Mouse (Mus musculus) intestine, embryonic 16.5 days (tissue): ENCODE data around the gene Pot1a. TPM values are rescaled to one million over a fixed set of nuclear protein-coding genes. Genes with fewer than 3 reads are reported as not detected.

Source experiments
- ATAC-seq: fragments of 200-750 bp; cut with Nextera tagmentation; 2 replicates; pipeline ENCODE4 v1.8.0; 2017; ENCODE audit warnings: moderate TSS enrichment, moderate library complexity
- H3K27ac ChIP-seq: fragments of 300-500 bp; sonication (generic); 2 replicates; pipeline ENCODE4 v1.5.1; 2014; ENCODE audit warnings: mild to moderate bottlenecking, low read length
- H3K27me3 ChIP-seq: fragments of 300-500 bp; sonication (generic); replicated peaks from 2 replicates; pipeline ENCODE4 v1.6.1; 2014; ENCODE audit warnings: low read length, control low read depth, mixed read lengths; ENCODE audit not compliant: control insufficient read depth, insufficient read depth
- H3K36me3 ChIP-seq: fragments of 300-500 bp; sonication (generic); 2 replicates; pipeline ENCODE4 v1.6.1; 2014; ENCODE audit warnings: low read length, control low read depth; ENCODE audit not compliant: control insufficient read depth, insufficient read depth
- H3K4me1 ChIP-seq: fragments of 300-500 bp; sonication (generic); 2 replicates; pipeline ENCODE4 v1.6.1; 2014; ENCODE audit warnings: low read length, control low read depth, mixed read lengths; ENCODE audit not compliant: control insufficient read depth, insufficient read depth
- H3K4me2 ChIP-seq: fragments of 300-500 bp; sonication (generic); 2 replicates; pipeline ENCODE4 v1.6.1; 2014; ENCODE audit warnings: low read depth, low read length, control low read depth
- H3K4me3 ChIP-seq: fragments of 300-500 bp; sonication (generic); 2 replicates; pipeline ENCODE4 v1.5.1; 2014; ENCODE audit warnings: mild to moderate bottlenecking, low read length
- H3K9ac ChIP-seq: fragments of 300-500 bp; sonication (generic); 2 replicates; pipeline ENCODE4 v1.6.1; 2014; ENCODE audit warnings: low read depth, low read length
- H3K9me3 ChIP-seq: fragments of 300-500 bp; sonication (generic); 2 replicates; pipeline ENCODE4 v1.6.1; 2016; ENCODE audit warnings: low read length, control low read depth; ENCODE audit not compliant: control insufficient read depth
- WGBS: fragments of 180-500 bp; shearing (Covaris S2); extraction: QIAGEN DNeasy Blood & Tissue Kit; methylation state at CpG from one replicate; pipeline ENCODE4 v1.1.7; 2014; 5-methylcytosine and 5-hydroxymethylcytosine counted together
- polyA plus RNA-seq: library from polyadenylated mRNA; unstranded; fragments of >200 nt; fragmentation: Nextera tagmentation; extraction: Ambion mirVana; gene quantifications from 2 replicates; pipeline ENCODE4 v1.2.1, GENCODE M21; 2015

The Pot1a gene
- polyA plus RNA-seq, 1 experiment from 2014 or later: 20.8 TPM

GRCm38 (mm10) chr6:25736533-25736932 is 72.5 kb downstream of the Pot1a start:
- ATAC-seq: no peak
- H3K9ac ChIP-seq: no peak overlapping the region

DNA sequence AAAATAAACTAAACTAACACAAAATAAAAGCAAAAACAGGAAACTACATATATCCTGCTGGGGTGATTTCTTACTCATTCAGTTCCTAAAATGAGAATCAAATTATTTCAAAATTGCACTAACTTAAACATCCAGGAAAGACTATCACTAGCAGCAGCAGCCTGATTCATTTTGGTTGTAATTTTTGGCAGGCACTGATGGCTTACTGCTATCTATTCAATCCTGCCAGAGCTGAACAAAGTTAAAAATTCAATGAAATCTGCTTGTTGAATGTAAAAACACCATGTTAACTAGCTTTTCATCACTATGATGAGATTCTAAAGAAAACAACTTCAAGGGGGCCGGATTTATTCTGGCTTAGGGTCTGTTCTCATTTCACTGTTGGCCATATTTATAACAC is 82.5 kb downstream of the Pot1a start:
- H3K4me1 ChIP-seq: no peaks in the 10 kb centered on the region
- H3K4me3 ChIP-seq: no peak overlapping the region
- H3K4me2 ChIP-seq: no peak overlapping the region
- no peak overlapping the region for H3K27ac ChIP-seq
- no peaks in the 10 kb centered on the region for H3K36me3 ChIP-seq
- no peaks in the 10 kb centered on the region for H3K9me3 ChIP-seq
- no peak for ATAC-seq
- WGBS: 84% methylated on average over 1 of the region's 1 CpGs
- H3K27me3 ChIP-seq: no peaks in the 10 kb centered on the region
- H3K9ac ChIP-seq: no peak overlapping the region

More at GRCm38 (mm10) chr6:25736533-25736932, 72.5 kb downstream of the Pot1a start:
- H3K4me3 ChIP-seq: no peak overlapping the region
- H3K27me3 ChIP-seq: no peaks in the 10 kb centered on the region
- H3K4me2 ChIP-seq: no peak overlapping the region
- H3K9me3 ChIP-seq: no peaks in the 10 kb centered on the region
- H3K27ac ChIP-seq: no peak overlapping the region
- H3K36me3 ChIP-seq: no peaks in the 10 kb centered on the region
- H3K4me1 ChIP-seq: no peaks in the 10 kb centered on the region

DNA sequence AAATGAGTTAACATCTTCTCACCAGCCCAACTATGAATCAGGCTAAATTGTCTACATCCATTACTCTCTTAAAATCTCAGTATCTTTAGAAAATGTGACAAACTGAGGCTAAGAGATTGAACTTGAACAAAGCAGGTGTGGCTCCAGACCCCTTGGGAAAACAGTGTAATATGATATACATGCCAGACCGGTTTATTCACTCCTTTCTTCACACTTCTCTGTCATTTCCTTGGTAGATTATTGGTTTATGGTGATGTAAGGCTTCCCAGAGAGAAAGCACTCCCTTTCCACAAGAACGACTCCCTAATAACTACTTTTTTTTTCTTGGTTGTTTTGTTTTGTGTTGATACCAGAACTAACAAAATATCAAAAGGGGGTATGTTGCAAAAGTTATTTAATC is 98.4 kb downstream of the Pot1a start:
- no peak overlapping the region for H3K4me2 ChIP-seq
- no peaks in the 10 kb centered on the region for H3K27me3 ChIP-seq
- H3K4me3 ChIP-seq: no peak overlapping the region
- H3K4me1 ChIP-seq: no peaks in the 10 kb centered on the region
- no peaks in the 10 kb centered on the region for H3K9me3 ChIP-seq
- no peaks in the 10 kb centered on the region for H3K36me3 ChIP-seq
- no peak overlapping the region for H3K27ac ChIP-seq
- 0 out of 2 replicates have a peak, but pooled peaks have one; percentile 66 for ATAC-seq
- no peak overlapping the region for H3K9ac ChIP-seq
- 24% methylated on average over 2 of the region's 2 CpGs for WGBS

- H3K4me2 ChIP-seq: no peak overlapping the region
- no peaks in the 10 kb centered on the region for H3K9me3 ChIP-seq
- H3K4me1 ChIP-seq: no peaks in the 10 kb centered on the region
- 28% methylated on average over 6 of the region's 6 CpGs for WGBS
- H3K36me3 ChIP-seq: no peaks in the 10 kb centered on the region
- no peak overlapping the region for H3K9ac ChIP-seq
- H3K4me3 ChIP-seq: no peak overlapping the region
- no peak overlapping the region for H3K27ac ChIP-seq
- no peak for ATAC-seq
- no peaks in the 10 kb centered on the region for H3K27me3 ChIP-seq
These were observed 99.7 kb downstream of the Pot1a start for GRCm38 (mm10) chr6:25709250-25709895.

- Histone ChIP-seq H3K9ac (no peak overlapping the region), H3K4me2 (no peak overlapping the region), H3K4me1 (no peaks in the 10 kb centered on the region), H3K27ac (no peak overlapping the region), H3K36me3 (no peaks in the 10 kb centered on the region), H3K27me3 (no peaks in the 10 kb centered on the region), H3K4me3 (no peak overlapping the region), H3K9me3 (no peaks in the 10 kb centered on the region)
- WGBS: 40% methylated on average over 2 of the region's 2 CpGs
- ATAC-seq: no peak
These were observed 109.1 kb downstream of the Pot1a start for GRCm38 (mm10) chr6:25699956-25700355.

Other genes starting within 250 kb of the Pot1a start
- 0.40 and 0.45 TPM in 2 replicates for gene Gpr37, start 118.5 kb downstream of the Pot1a start, polyA plus RNA-seq